Comparison of ENCODE assay signal across 9 mouse cellular contexts in the genomic region with DNA sequence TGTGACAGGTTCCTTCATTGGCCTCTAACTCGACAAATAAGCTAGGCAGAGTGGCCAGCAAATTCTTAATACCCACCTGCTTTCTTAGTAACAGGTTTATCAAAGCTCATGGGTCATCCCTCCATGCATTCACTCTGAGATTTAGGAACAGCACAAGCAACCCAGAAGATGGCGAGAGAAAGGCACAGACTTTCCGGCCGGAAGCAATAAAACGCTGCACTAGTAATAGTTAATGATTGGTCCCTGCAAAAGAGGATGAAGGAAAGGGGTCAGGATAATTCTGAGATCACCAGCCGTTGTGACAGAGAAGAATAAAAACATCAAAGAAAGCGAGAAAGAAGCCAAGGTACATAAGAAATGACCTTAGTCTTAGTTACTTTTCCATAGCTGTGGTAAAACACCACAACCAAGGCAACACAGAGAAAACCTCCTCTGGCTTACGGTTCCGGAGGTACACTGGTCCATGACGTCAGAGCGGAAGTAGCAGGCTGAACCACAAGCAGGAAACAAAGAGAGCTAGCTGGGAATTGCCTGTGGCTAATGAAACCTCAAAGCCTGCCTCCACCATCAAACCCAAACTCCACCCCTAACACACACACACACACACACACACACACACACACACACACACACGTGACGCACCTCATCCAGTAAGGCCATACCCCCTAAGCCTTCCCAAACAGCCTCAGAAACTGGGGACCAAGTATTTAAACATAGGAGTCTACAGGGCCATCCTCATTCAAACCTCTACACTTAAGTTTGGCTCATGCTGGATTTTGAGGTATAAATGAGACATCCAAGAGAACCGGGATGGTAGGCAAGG.
DNase-seq lines count a peak whose midpoint lies in the region; ATAC-seq lines count a peak whose summit lies in the region.
"Had no signal": no experiment of that assay in that cellular context is flagged by ENCODE, and none has a peak within 500 bp of the region (broad histone marks: within the 10 kb centered on the region; RNA-seq: fewer than 3 reads in every experiment).

No protein-coding gene starts in this region.

- no peak overlapping the region for H3K4me3 ChIP-seq in limb, embryonic 15.5 days
- H3K4me3 ChIP-seq: embryonic facial prominence, embryonic 12.5 days had no signal

- 39% methylated on average over 14 of the region's 14 CpGs for WGBS in limb, embryonic 15.5 days

- peak; percentile 95 for ATAC-seq in common myeloid progenitor, adult 5-6 weeks (replicated peaks; ENCODE audit: low read depth, poor library complexity, severe bottlenecking)
- no peak for ATAC-seq in limb, embryonic 15.5 days (ENCODE audit: insufficient number of reproducible peaks, low FRiP score, low TSS enrichment, low read depth)
- peak; percentile 97 for ATAC-seq in neutrophil, adult 5-6 weeks (ENCODE audit: extremely low read depth, insufficient number of reproducible peaks, low FRiP score, poor library complexity, severe bottlenecking)

- DNase-seq in adrenal gland, postnatal 14 days, result peak; percentile 20
- no peak for DNase-seq in adrenal gland, postnatal 25 days
- DNase-seq in frontal cortex, adult 2 months (ENCODE audit: extremely low spot score in 1 of 2, low spot score in 1 of 2), result no peak
- no peak for DNase-seq in cerebellum, adult 9-11 months
- DNase-seq in cerebellum, postnatal 25 days, result no peak

- H3K36me3 ChIP-seq in limb, embryonic 15.5 days, result no peaks in the 10 kb centered on the region
- H3K36me3 ChIP-seq: embryonic facial prominence, embryonic 12.5 days had no signal

- H3K9ac ChIP-seq in limb, embryonic 15.5 days, result no peak overlapping the region
- H3K9ac ChIP-seq: embryonic facial prominence, embryonic 12.5 days had no signal

- H3K4me1 ChIP-seq in limb, embryonic 15.5 days, result peaks cover 43% of the 10 kb centered on the region

- no peak overlapping the region for H3K4me2 ChIP-seq in limb, embryonic 15.5 days
- H3K4me2 ChIP-seq: embryonic facial prominence, embryonic 12.5 days had no signal

- peak overlapping the region; percentile 65 for H3K27ac ChIP-seq in limb, embryonic 15.5 days

- H3K9me3 ChIP-seq in limb, embryonic 15.5 days, result no peaks in the 10 kb centered on the region
- H3K9me3 ChIP-seq: embryonic facial prominence, embryonic 12.5 days had no signal

- H3K27me3 ChIP-seq in limb, embryonic 15.5 days, result no peaks in the 10 kb centered on the region
- H3K27me3 ChIP-seq: embryonic facial prominence, embryonic 12.5 days had no signal
